Mouse (Mus musculus): ENCODE data around the gene R3hcc1l.

The R3hcc1l gene

DNA sequence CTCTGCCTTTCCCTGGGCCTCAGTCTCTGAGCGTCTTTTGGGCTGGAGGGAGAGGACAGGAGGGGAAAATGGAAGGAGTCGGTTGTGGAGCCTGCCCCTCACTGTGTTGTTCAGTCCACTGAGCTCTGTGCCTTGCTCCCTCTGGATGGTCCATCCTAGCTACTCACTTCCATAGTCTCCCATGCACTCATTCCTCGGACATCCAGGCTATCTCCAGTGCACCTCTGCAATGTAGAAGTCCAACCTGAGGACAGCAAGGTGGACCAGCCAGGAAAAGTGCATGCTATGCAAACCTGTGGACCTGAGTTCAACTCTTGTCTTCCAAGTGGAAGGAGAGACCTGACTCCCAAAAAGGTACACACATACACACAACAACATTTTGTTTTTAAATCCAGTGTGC, 82.0 kb downstream of the R3hcc1l start:
- DNase-seq (ENCODE audit: low read depth): no peak

- no peak for DNase-seq (ENCODE audit: low read depth)
Measured at GRCm38 (mm10) chr19:42601445-42601844, 82.9 kb downstream of the R3hcc1l start.

- DNase-seq (ENCODE audit: low read depth): no peak
Measured at GRCm38 (mm10) chr19:42602041-42602440, 83.5 kb downstream of the R3hcc1l start.

DNA sequence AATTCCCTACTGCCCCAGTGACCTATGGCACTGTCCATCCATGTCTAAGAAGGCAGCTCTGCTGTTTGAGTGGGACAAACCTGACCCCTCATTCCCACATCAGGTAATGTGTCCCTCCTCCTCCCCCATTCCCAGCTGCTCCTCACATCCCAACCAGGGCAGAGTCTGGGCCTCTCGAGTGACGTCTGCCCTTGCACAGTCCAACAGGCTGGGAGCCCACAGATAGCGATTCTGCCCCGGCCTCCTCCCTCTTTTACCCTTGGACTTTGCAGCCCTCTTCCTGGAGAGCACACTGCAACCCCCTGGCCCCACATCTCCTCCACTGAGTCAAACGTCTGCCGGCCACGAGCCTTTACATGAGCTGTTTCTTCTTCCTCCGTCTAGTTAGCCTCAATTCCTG, 84.0 kb downstream of the R3hcc1l start:
- no peak for DNase-seq (ENCODE audit: low read depth)

DNA sequence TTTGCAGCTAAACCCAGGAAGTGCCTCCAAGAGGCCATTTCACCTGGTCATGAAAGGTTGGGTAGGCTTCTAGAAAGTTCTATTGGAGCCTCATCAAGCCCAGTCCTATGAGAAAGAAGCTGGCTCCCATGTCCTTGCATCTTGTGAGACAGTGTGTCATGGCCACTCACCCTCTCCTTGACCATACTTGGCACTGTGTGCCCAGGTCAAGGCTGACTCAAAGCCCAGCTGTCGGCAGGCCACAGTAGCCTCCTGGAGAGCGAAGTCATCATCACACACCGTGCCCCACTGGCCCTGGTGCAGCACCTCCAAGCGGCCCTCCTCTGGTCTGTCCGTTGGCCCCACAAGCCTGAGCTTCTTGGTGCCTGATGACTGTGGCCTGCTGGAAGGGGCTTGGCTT, 89.5 kb downstream of the R3hcc1l start:
- no peak for DNase-seq (ENCODE audit: low read depth)

DNA sequence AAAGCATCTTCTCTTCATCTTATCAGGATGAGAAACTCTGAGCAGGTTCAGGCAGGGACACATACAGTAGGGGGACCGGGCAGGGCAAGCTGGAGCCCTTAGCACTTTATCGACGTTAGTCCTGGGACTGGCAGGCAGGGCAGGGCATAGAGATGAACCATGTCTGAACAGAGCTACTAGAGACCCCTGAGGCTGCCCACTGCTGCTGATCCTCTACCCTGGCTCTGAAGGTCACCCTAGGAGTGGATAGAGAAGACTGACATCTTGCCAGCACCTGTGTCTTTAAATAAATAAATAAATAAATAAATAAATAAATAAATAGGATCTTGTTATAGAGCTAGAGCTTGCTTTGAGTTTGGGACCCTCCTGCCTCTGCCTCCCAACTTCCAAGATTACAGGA, 91.2 kb downstream of the R3hcc1l start:
- no peak for DNase-seq (ENCODE audit: low read depth)

- no peak for DNase-seq (ENCODE audit: low read depth)
Measured at GRCm38 (mm10) chr19:42611746-42612145, 93.2 kb downstream of the R3hcc1l start.

DNA sequence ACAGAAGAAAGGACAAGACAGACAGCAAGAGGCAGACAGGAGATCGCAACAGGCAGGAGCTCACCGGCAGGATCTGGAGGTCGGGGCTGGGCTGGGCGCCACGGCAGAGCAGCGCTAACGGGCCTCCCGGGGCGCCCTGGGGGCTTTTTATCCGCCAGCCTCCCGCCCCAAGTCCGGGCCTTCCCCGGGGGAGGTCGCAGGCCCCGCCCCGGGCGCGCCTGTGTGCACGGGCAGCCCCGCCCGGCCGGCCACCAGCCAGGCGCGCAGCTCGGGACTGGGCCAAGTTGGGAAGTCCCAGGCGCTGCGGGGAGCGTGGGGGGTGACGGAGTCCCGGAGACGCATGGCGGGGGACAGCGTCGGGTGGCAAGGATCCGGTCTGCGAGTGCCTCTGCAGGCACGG, 94.1 kb downstream of the R3hcc1l start, which contains the start of gene Loxl4:
Gene Loxl4 (minus strand): TSS at position 160 of the 400 bp plus-strand sequence.
- DNase-seq (ENCODE audit: low read depth): no peak

GRCm38 (mm10) chr19:42613116-42613515, 94.6 kb downstream of the R3hcc1l start:
- DNase-seq (ENCODE audit: low read depth): no peak

DNA sequence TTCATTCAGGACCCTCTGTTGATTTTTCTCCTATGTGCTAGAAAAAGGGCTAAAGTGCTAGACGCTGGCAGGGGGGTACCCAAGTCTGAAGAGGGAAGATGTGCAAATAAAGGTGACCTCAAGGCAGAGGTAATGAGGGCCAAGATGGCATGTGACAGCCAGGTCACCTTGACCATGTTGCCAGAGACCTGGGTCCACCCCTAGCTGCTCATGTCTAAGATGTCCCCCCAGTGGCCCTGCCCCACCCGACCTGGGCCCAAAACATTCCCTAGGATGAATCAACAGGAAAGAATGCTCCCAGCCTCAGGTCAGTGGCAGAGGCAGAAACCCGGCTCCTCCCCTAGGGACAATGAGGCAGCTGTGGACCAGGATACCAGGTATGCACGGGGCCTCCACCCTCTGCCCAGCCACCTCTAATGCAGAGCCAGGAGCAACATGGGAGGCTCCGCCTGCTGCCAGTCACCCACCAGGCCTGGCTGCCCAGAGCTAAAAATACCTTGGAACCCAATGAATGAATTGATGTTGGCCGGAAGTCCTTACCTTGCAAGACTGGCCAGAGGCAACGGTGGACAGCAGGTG, 95.2 kb downstream of the R3hcc1l start:
- no peak for DNase-seq (ENCODE audit: low read depth)

- no peak for DNase-seq (ENCODE audit: low read depth)
Measured at GRCm38 (mm10) chr19:42628068-42628467, 109.5 kb downstream of the R3hcc1l start.

- DNase-seq (ENCODE audit: low read depth): no peak
Measured at GRCm38 (mm10) chr19:42631541-42631961, 113.0 kb downstream of the R3hcc1l start.

GRCm38 (mm10) chr19:42632301-42632700, 113.7 kb downstream of the R3hcc1l start:
- no peak for DNase-seq (ENCODE audit: low read depth)

DNA sequence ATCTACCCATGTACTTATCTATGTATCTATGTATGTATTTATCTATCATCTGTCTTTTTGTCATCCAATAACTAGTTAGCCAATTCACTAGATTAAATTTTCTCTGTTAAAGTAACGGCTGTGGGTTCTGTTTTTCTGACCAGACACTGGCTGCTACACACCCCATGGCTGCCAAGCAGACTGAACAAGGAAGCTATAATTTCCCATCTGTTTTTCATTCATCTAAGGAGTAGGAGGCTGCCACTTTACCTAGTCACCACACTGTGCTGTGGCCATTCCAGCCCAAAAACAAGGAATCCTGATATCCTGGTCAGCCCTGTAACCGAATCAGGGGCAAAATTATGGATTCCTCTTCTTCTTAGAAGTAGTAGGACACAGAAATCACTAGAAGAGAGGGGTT, 115.1 kb downstream of the R3hcc1l start:
- no peak for DNase-seq (ENCODE audit: low read depth)

- no peak for DNase-seq (ENCODE audit: low read depth)
Measured at GRCm38 (mm10) chr19:42636631-42637030, 118.1 kb downstream of the R3hcc1l start.

- DNase-seq (ENCODE audit: low read depth): no peak
Measured at GRCm38 (mm10) chr19:42638604-42639481, 120.3 kb downstream of the R3hcc1l start.

DNA sequence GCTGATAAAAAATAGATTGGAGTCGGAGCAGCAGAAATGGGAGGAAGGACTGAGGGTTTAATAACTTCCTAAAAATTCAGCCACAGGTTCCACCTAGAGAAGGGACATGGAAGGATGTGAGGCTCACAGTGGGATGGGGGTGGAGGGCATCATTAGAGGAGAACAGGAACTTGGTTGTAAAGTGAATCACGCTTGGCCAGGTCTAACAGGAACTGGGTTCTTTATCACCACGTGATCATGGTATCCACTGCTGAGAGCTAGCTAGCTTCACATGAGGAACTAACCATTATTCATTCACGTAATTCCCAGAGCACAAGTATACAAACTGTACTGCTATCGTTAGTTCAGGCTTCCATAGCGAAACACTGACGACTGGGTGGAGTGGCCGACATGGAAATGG, 121.0 kb downstream of the R3hcc1l start:
- DNase-seq (ENCODE audit: low read depth): no peak

DNA sequence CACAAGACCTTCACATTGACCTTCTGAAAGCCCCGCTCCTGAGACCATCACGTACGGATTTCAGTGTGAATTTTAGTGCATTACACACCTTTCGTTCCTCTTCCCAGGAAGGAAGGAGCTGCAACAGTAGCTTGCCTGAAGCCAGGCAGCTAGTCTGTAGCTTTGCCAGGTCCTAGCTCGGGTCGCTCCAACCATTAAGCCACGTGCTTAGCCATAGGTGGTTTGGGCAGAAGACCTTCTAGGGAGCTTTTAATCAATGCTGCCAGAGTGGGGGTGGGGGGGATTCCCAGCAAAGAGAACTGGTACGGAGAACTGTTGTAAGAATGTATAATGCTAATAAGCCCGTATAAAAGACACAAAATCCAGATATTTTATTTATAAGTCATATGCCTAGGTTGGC, 121.7 kb downstream of the R3hcc1l start:
- DNase-seq (ENCODE audit: low read depth): no peak

All from c-Kit-positive CD71-positive TER-119-negative erythroid progenitor cells, embryonic 14.5 days (primary cell).